Comparison of ENCODE assay signal across 9 mouse cellular contexts in the genomic region with DNA sequence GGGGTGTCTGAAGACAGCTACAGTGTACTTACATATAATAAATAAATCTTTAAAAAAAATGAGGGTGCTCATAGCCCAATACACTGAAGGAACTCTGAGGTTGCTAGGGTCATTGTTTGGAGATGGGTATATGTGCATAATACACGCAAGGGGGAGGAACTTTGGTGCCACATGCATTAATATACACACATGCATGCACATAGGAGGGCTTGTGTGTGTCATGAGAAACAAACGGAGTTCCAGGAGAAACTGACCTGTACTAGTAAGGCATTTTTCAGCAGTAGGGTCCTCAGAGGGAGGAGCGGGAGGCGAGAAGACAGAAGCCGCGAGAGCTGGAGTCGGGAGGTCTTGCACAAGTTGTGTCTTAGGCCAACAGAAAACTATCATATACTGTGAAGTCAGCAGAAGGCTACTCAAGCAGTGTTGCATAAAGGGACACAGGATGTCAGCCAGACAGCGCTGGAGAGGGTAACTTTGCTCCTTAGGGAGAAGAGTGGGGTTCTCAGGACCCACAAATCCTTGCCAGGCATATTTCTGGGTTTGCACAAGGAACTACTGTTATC. TPM values are rescaled to one million over a fixed set of nuclear protein-coding genes. Genes with fewer than 3 reads are reported as not detected.
DNase-seq lines count a peak whose midpoint lies in the region; ATAC-seq and TF ChIP-seq lines count a peak whose summit lies in the region.
"Had no signal": no experiment of that assay in that cellular context is flagged by ENCODE, and none has a peak within 500 bp of the region (broad histone marks: within the 10 kb centered on the region; RNA-seq: fewer than 3 reads in every experiment).

No protein-coding gene starts in this region.

- peak; percentile 55; the same call in 1 of the 2 replicates for ATAC-seq in forebrain, embryonic 12.5 days (ENCODE audit: low FRiP score)
- 0 out of 2 replicates have a peak, but pooled peaks have one; percentile 24 for ATAC-seq in limb, embryonic 13.5 days (ENCODE audit: low FRiP score, low read depth)
- peak; percentile 27 for ATAC-seq in monocyte, adult 5-6 weeks (replicated peaks; ENCODE audit: insufficient number of reproducible peaks, low FRiP score, low TSS enrichment, poor library complexity, severe bottlenecking)

- no peak overlapping the region for H3K27ac ChIP-seq in kidney, adult 2 months (ENCODE audit: insufficient read depth, low read depth, low read length)
- H3K27ac ChIP-seq in forebrain, embryonic 12.5 days, result no peak overlapping the region
- H3K27ac ChIP-seq in limb, embryonic 13.5 days, result no peak overlapping the region

- intact Hi-C loops in left cerebral cortex, postnatal 4 days (cut with DNase I), result no loop called here

- H3K4me3 ChIP-seq in kidney, adult 2 months (ENCODE audit: insufficient read depth, low read depth, low read length), result no peak overlapping the region
- no peak overlapping the region for H3K4me3 ChIP-seq in forebrain, embryonic 12.5 days (replicated peaks)
- no peak overlapping the region for H3K4me3 ChIP-seq in limb, embryonic 13.5 days

- no peak overlapping the region for H3K9ac ChIP-seq in forebrain, embryonic 12.5 days
- H3K9ac ChIP-seq in limb, embryonic 13.5 days, result no peak overlapping the region

- no peaks in the 10 kb centered on the region for H3K9me3 ChIP-seq in forebrain, embryonic 12.5 days
- H3K9me3 ChIP-seq in limb, embryonic 13.5 days, result no peaks in the 10 kb centered on the region

- H3K27me3 ChIP-seq in kidney, adult 2 months (replicated peaks; ENCODE audit: control insufficient read depth, insufficient read depth, low read length), result no peaks in the 10 kb centered on the region
- H3K27me3 ChIP-seq in forebrain, embryonic 12.5 days, result peaks cover 6% of the 10 kb centered on the region; the same call in 1 of the 2 replicates
- H3K27me3 ChIP-seq in limb, embryonic 13.5 days, result no peaks in the 10 kb centered on the region

- DNase-seq in kidney, adult 11 months, result peak; percentile 41
- no peak for DNase-seq in kidney, adult 2 months
- no peak for DNase-seq in right cerebral cortex, postnatal 25 days
- no peak for DNase-seq in right cerebral cortex, postnatal 36 days (ENCODE audit: low spot score in 2 of 2)
- no peak for DNase-seq in left cerebral cortex, postnatal 4 days

- no peaks in the 10 kb centered on the region for H3K36me3 ChIP-seq in kidney, adult 2 months (ENCODE audit: control insufficient read depth, insufficient read depth, low read length)
- H3K36me3 ChIP-seq in forebrain, embryonic 12.5 days (replicated peaks), result no peaks in the 10 kb centered on the region
- no peaks in the 10 kb centered on the region for H3K36me3 ChIP-seq in limb, embryonic 13.5 days

- H3K4me1 ChIP-seq in kidney, adult 2 months (ENCODE audit: control insufficient read depth, insufficient read depth, low read length), result peaks cover 5% of the 10 kb centered on the region; the same call in 1 of the 2 replicates
- peaks cover 5% of the 10 kb centered on the region for H3K4me1 ChIP-seq in forebrain, embryonic 12.5 days
- peaks cover 5% of the 10 kb centered on the region; the same call in 1 of the 2 replicates for H3K4me1 ChIP-seq in limb, embryonic 13.5 days

- TF ChIP-seq POLR2A in kidney, adult 2 months (IDR thresholded peaks at IDR 0.05; ENCODE audit: low read depth, low read length), result no peak

- no peak for TF ChIP-seq CTCF in kidney, adult 2 months (conservative IDR thresholded peaks at IDR 0.05; ENCODE audit: insufficient read depth, insufficient read length, low read depth, low read length)

- 51% methylated on average over 8 of the region's 8 CpGs for WGBS in kidney, adult 2 months
- 66% methylated on average over 8 of the region's 8 CpGs for WGBS in forebrain, embryonic 12.5 days
- 67% methylated on average over 8 of the region's 8 CpGs for WGBS in limb, embryonic 13.5 days

- H3K4me2 ChIP-seq in forebrain, embryonic 12.5 days, result peak overlapping the region; percentile 36
- peak overlapping the region; percentile 46 for H3K4me2 ChIP-seq in limb, embryonic 13.5 days (replicated peaks)

RNA-seq across cellular contexts. Expression of gene Mcrs1, which starts 7.5 kb away (rescaled TPM):
- 70.6 and 81.3 TPM in 2 replicates for polyA plus RNA-seq in kidney, adult 2 months (2012; rRNA removed)
- 185 and 188 TPM in 2 replicates for polyA plus RNA-seq in forebrain, embryonic 12.5 days (2016; fragmentation: Nextera tagmentation; extraction: Ambion mirVana)
- polyA plus RNA-seq in limb, embryonic 13.5 days (2015; fragmentation: Nextera tagmentation; extraction: Ambion mirVana), result 143 and 144 TPM in 2 replicates
- 41.0 to 47.6 TPM (median 47.0 TPM) in 3 replicates for total RNA-seq in monocyte, adult 5-6 weeks (2017)
- total RNA-seq in left cerebral cortex, postnatal 4 days (2021), result 100 to 1,000 TPM; 136 to 139 TPM

RNA-seq across cellular contexts. Expression of gene Kcnh3, which starts 34.6 kb away (rescaled TPM):
- polyA plus RNA-seq in kidney, adult 2 months (2012; rRNA removed), result 0.38 and 0.42 TPM in 2 replicates
- 0.60 and 0.83 TPM in 2 replicates for polyA plus RNA-seq in forebrain, embryonic 12.5 days (2016; fragmentation: Nextera tagmentation; extraction: Ambion mirVana)
- 0.28 and 0.37 TPM in 2 replicates for polyA plus RNA-seq in limb, embryonic 13.5 days (2015; fragmentation: Nextera tagmentation; extraction: Ambion mirVana)
- total RNA-seq in monocyte, adult 5-6 weeks (2017), result not detected in 3 replicates
- total RNA-seq in left cerebral cortex, postnatal 4 days (2021), result 10 to 100 TPM; 66.6 to 67.3 TPM

RNA-seq across cellular contexts. Expression of gene Prpf40b, which starts 35.6 kb away (rescaled TPM):
- polyA plus RNA-seq in kidney, adult 2 months (2012; rRNA removed), result 48.0 and 59.4 TPM in 2 replicates
- polyA plus RNA-seq in forebrain, embryonic 12.5 days (2016; fragmentation: Nextera tagmentation; extraction: Ambion mirVana), result 86.9 and 88.2 TPM in 2 replicates
- polyA plus RNA-seq in limb, embryonic 13.5 days (2015; fragmentation: Nextera tagmentation; extraction: Ambion mirVana), result 77.6 and 80.3 TPM in 2 replicates
- total RNA-seq in monocyte, adult 5-6 weeks (2017), result 0.57 to 7.6 TPM (median 1.7 TPM) in 3 replicates
- 100 to 1,000 TPM; 125 to 132 TPM for total RNA-seq in left cerebral cortex, postnatal 4 days (2021)

RNA-seq across cellular contexts. Expression of gene Fam186b, which starts 36.4 kb away (rescaled TPM):
- polyA plus RNA-seq in kidney, adult 2 months (2012; rRNA removed), result 0.13 and 0.24 TPM in 2 replicates
- 0.18 and 0.19 TPM in 2 replicates for polyA plus RNA-seq in forebrain, embryonic 12.5 days (2016; fragmentation: Nextera tagmentation; extraction: Ambion mirVana)
- 0.15 and 0.36 TPM in 2 replicates for polyA plus RNA-seq in limb, embryonic 13.5 days (2015; fragmentation: Nextera tagmentation; extraction: Ambion mirVana)
- total RNA-seq in monocyte, adult 5-6 weeks (2017), result not detected in 3 replicates
- total RNA-seq in left cerebral cortex, postnatal 4 days (2021), result 1 to 10 TPM in 1 of 2 experiments, under 1 TPM in 1; 0.64 to 1.3 TPM
- polyA plus RNA-seq: small intestine, adult 2 months had no signal
